Mouse (Mus musculus) embryonic facial prominence, embryonic 12.5 days (tissue): ENCODE measurements at regions not wholly inside any gene's neighbourhood (a gene's known extent, or its start where the extent isn't known, plus 50 kb on each side); places are given as distances from the start of the nearest gene placed in this dataset.

ENCODE experiments used
- ATAC-seq: fragments of 200-750 bp; cut with Nextera tagmentation; 2 replicates; pipeline ENCODE4 v1.8.0; 2017; ENCODE audit not compliant: insufficient number of reproducible peaks, insufficient read depth, low FRiP score, low TSS enrichment
- H3K27ac ChIP-seq: fragments of 300-500 bp; sonication (generic); 2 replicates; pipeline ENCODE4 v1.5.1; 2016; ENCODE audit warnings: mild to moderate bottlenecking
- H3K27me3 ChIP-seq: fragments of 300-500 bp; sonication (generic); 2 replicates; pipeline ENCODE4 v1.6.1; 2016; ENCODE audit warnings: mild to moderate bottlenecking, moderate library complexity
- H3K36me3 ChIP-seq: fragments of 300-500 bp; sonication (generic); 2 replicates; pipeline ENCODE4 v1.6.1; 2016; ENCODE audit warnings: mild to moderate bottlenecking
- H3K4me1 ChIP-seq: fragments of 300-500 bp; sonication (generic); 2 replicates; pipeline ENCODE4 v1.6.1; 2016
- H3K4me2 ChIP-seq: fragments of 300-500 bp; sonication (generic); replicated peaks from 2 replicates; pipeline ENCODE4 v1.6.1; 2016; ENCODE audit warnings: mild to moderate bottlenecking, moderate library complexity
- H3K4me3 ChIP-seq: fragments of 300-500 bp; sonication (generic); 2 replicates; pipeline ENCODE4 v1.5.1; 2016; ENCODE audit warnings: mild to moderate bottlenecking
- H3K9ac ChIP-seq: fragments of 300-500 bp; sonication (generic); 2 replicates; pipeline ENCODE4 v1.6.1; 2016; ENCODE audit warnings: mild to moderate bottlenecking, moderate library complexity
- H3K9me3 ChIP-seq: fragments of 300-500 bp; sonication (generic); 2 replicates; pipeline ENCODE4 v1.6.1; 2016; ENCODE audit warnings: mild to moderate bottlenecking, moderate library complexity
- WGBS: fragments of 180-500 bp; shearing (Covaris S2); methylation state at CpG from one replicate; pipeline ENCODE4 v1.1.7; 2016; 5-methylcytosine and 5-hydroxymethylcytosine counted together

- WGBS = 82% methylated on average over 3 of the region's 3 CpGs
- H3K4me3 ChIP-seq = no peak overlapping the region
- H3K27ac ChIP-seq = no peak overlapping the region
- H3K9ac ChIP-seq = no peak overlapping the region
- no peaks in the 10 kb centered on the region for H3K36me3 ChIP-seq
- H3K4me2 ChIP-seq = no peak overlapping the region
- no peaks in the 10 kb centered on the region for H3K9me3 ChIP-seq
- no peak for ATAC-seq
- H3K4me1 ChIP-seq = no peaks in the 10 kb centered on the region
- no peaks in the 10 kb centered on the region for H3K27me3 ChIP-seq
Measured at GRCm38 (mm10) chr10:126133188-126133587, 167.2 kb downstream of the Lrig3 start.

GRCm38 (mm10) chr10:126133957-126134356 lies 168.0 kb downstream of the Lrig3 start:
- Histone ChIP-seq H3K4me1 (no peaks in the 10 kb centered on the region), H3K27ac (no peak overlapping the region), H3K4me3 (no peak overlapping the region), H3K9me3 (no peaks in the 10 kb centered on the region), H3K4me2 (no peak overlapping the region), H3K36me3 (no peaks in the 10 kb centered on the region), H3K9ac (no peak overlapping the region), H3K27me3 (no peaks in the 10 kb centered on the region)
- no peak for ATAC-seq

- H3K4me1 ChIP-seq = peaks cover 11% of the 10 kb centered on the region; the same call in 1 of the 2 replicates
- ATAC-seq = no peak
- no peak overlapping the region for H3K27ac ChIP-seq
- no peak overlapping the region for H3K9ac ChIP-seq
- H3K27me3 ChIP-seq = no peaks in the 10 kb centered on the region
- no peaks in the 10 kb centered on the region for H3K9me3 ChIP-seq
- H3K4me3 ChIP-seq = no peak overlapping the region
- no peaks in the 10 kb centered on the region for H3K36me3 ChIP-seq
- 86% methylated on average over 12 of the region's 12 CpGs for WGBS
- no peak overlapping the region for H3K4me2 ChIP-seq
Measured at GRCm38 (mm10) chr10:126138585-126138984, 172.6 kb downstream of the Lrig3 start.

DNA sequence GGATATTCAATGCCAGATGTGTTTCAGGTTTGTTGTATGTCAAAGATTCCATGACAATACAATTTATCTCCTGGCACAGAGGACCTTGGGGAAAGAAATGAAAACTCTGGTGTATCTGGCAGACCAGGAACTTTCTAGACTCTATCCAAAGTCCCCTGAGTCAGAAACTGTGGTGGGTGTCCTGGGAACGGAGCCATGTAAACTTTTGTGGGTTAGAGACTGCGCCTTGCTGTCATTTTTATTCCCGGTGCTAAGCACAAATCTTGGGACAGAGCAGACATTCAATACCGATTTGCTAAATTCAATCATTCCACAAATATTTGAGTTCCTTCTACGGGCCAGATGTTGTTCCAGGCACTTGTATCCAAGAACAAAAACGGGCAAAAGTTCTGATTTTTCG lies 175.6 kb downstream of the Lrig3 start:
- H3K4me1 ChIP-seq = peaks cover 18% of the 10 kb centered on the region; the same call in 1 of the 2 replicates
- 46% methylated on average over 7 of the region's 7 CpGs for WGBS
- ATAC-seq = no peak
- no peaks in the 10 kb centered on the region for H3K27me3 ChIP-seq
- no peak overlapping the region for H3K4me3 ChIP-seq
- no peak overlapping the region for H3K9ac ChIP-seq
- H3K9me3 ChIP-seq = no peaks in the 10 kb centered on the region
- peak overlapping the region; percentile 52 for H3K27ac ChIP-seq
- no peaks in the 10 kb centered on the region for H3K36me3 ChIP-seq
- H3K4me2 ChIP-seq = no peak overlapping the region

DNA sequence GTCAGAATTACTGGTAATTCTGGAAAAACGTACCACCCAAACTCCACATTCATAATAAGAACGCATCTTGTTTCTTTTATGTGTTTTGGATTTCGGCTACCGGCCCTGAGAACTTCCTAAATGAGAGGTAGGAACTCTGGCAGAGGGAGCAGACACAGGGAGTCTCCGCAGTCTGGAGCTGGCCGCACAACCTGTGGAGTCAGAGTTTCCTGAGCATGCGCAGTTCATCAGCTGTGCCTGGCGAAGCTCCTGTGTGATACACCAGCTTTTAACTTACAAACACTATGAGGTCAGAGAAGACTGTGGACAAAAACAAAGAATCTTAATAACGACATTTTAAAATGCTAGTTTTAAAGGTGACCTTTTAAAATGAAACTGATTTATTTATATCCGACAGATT lies 177.9 kb downstream of the Lrig3 start:
- whole genome bisulfite sequencing = 70% methylated on average over 10 of the region's 10 CpGs
- Histone ChIP-seq H3K4me2 (no peak overlapping the region), H3K9ac (no peak overlapping the region), H3K27me3 (no peaks in the 10 kb centered on the region), H3K4me3 (no peak overlapping the region), H3K4me1 (peaks cover 18% of the 10 kb centered on the region; the same call in 1 of the 2 replicates), H3K27ac (no peak overlapping the region), H3K36me3 (no peaks in the 10 kb centered on the region), H3K9me3 (no peaks in the 10 kb centered on the region)
- ATAC-seq = no peak

- H3K9ac ChIP-seq = no peak overlapping the region
- ATAC-seq = no peak
- H3K36me3 ChIP-seq = no peaks in the 10 kb centered on the region
- WGBS = 25% methylated on average over 12 of the region's 12 CpGs
- peak overlapping the region; percentile 84 for H3K27ac ChIP-seq
- peak overlapping the region; percentile 35 for H3K4me2 ChIP-seq
- H3K4me1 ChIP-seq = peaks cover 18% of the 10 kb centered on the region; the same call in 1 of the 2 replicates
- H3K9me3 ChIP-seq = no peaks in the 10 kb centered on the region
- no peak overlapping the region for H3K4me3 ChIP-seq
- H3K27me3 ChIP-seq = no peaks in the 10 kb centered on the region
Measured at GRCm38 (mm10) chr10:126144609-126145202, 178.7 kb downstream of the Lrig3 start.

GRCm38 (mm10) chr10:126157300-126157699 lies 191.3 kb downstream of the Lrig3 start:
- Histone ChIP-seq H3K4me1 (no peaks in the 10 kb centered on the region), H3K9me3 (no peaks in the 10 kb centered on the region), H3K4me3 (no peak overlapping the region), H3K9ac (no peak overlapping the region), H3K36me3 (no peaks in the 10 kb centered on the region), H3K27ac (no peak overlapping the region), H3K27me3 (no peaks in the 10 kb centered on the region), H3K4me2 (no peak overlapping the region)
- 80% methylated on average over 4 of the region's 4 CpGs for WGBS
- ATAC-seq = no peak

DNA sequence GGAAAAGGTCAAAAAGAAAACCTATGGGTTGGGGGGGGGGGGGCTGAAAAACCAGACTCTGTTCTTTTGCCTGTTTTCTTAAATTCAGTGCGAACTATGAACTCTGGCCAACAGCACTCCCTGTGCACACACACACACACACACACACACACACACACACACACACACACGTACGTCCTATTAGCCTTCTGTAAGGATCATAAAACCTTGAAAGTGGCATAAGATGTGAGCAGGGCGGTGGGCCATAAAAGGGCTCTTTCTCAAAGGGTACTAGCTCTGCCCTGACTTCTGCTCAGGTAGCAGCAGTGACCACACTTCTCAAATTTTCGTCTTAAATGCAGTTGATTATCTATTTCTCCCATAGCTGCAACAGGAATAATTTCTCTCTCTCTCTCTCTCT lies 199.2 kb downstream of the Lrig3 start:
- WGBS = 86% methylated on average over 5 of the region's 5 CpGs
- H3K9me3 ChIP-seq = no peaks in the 10 kb centered on the region
- no peak overlapping the region for H3K27ac ChIP-seq
- H3K4me1 ChIP-seq = no peaks in the 10 kb centered on the region
- no peak overlapping the region for H3K4me2 ChIP-seq
- no peaks in the 10 kb centered on the region for H3K36me3 ChIP-seq
- no peak overlapping the region for H3K9ac ChIP-seq
- ATAC-seq = no peak
- no peak overlapping the region for H3K4me3 ChIP-seq
- no peaks in the 10 kb centered on the region for H3K27me3 ChIP-seq

DNA sequence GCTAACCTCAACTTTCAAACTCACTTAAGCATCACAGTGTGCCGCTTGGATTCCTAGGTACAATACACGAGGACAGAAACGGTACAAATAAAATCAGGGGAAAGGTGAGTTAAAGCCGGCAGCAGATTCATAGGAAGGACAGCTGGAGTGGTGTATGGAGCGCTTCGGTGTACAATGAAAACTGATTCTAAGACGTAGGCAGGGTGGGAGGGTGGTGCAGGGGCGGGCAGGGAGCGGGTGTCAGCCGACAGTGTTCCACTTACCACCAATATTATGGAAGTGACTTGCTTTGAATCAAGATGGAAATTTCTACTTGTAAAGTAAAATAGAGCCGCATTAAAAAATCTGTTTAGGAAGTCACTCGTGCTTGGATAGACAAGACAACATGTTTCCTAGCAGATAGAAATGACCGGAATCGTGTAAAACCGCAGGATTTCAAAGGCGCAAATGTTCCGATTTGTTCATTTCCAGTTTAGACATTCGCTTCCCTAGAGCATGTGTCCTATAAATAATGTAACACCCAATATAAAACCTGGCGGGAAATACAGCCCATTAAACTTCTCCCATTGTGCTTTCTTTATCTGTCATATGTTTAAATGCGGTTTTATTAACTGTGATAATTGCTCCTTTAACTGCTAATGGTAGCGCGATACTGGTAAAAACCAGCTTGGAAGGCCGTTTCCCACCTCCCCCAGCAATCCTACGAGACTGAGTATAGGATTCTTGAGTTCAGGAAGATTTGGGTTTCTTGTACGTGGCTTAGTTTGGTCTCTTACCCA lies 203.3 kb downstream of the Lrig3 start:
- Histone ChIP-seq H3K27ac (no peak overlapping the region), H3K4me2 (no peak overlapping the region), H3K36me3 (no peaks in the 10 kb centered on the region), H3K4me1 (no peaks in the 10 kb centered on the region), H3K9me3 (no peaks in the 10 kb centered on the region), H3K4me3 (no peak overlapping the region), H3K27me3 (no peaks in the 10 kb centered on the region), H3K9ac (no peak overlapping the region)
- 85% methylated on average over 25 of the region's 25 CpGs for WGBS
- ATAC-seq = no peak

- WGBS = 65% methylated on average over 5 of the region's 5 CpGs
- H3K4me3 ChIP-seq = no peak overlapping the region
- H3K27ac ChIP-seq = no peak overlapping the region
- no peaks in the 10 kb centered on the region for H3K9me3 ChIP-seq
- H3K4me2 ChIP-seq = no peak overlapping the region
- ATAC-seq = no peak
- H3K9ac ChIP-seq = no peak overlapping the region
- no peaks in the 10 kb centered on the region for H3K36me3 ChIP-seq
- no peaks in the 10 kb centered on the region for H3K27me3 ChIP-seq
- H3K4me1 ChIP-seq = no peaks in the 10 kb centered on the region
Measured at GRCm38 (mm10) chr10:126169874-126170163, 203.9 kb downstream of the Lrig3 start.

GRCm38 (mm10) chr10:126176759-126177473 lies 210.9 kb downstream of the Lrig3 start:
- Histone ChIP-seq H3K4me1 (no peaks in the 10 kb centered on the region), H3K4me2 (no peak overlapping the region), H3K27ac (no peak overlapping the region), H3K9ac (no peak overlapping the region), H3K36me3 (no peaks in the 10 kb centered on the region), H3K4me3 (no peak overlapping the region), H3K27me3 (no peaks in the 10 kb centered on the region), H3K9me3 (no peaks in the 10 kb centered on the region)
- no peak for ATAC-seq
- 82% methylated on average over 4 of the region's 4 CpGs for WGBS

GRCm38 (mm10) chr10:126182386-126182785 lies 216.4 kb downstream of the Lrig3 start:
- no peak for ATAC-seq
- H3K9me3 ChIP-seq = no peaks in the 10 kb centered on the region
- no peak overlapping the region for H3K4me2 ChIP-seq
- H3K36me3 ChIP-seq = no peaks in the 10 kb centered on the region
- H3K4me3 ChIP-seq = no peak overlapping the region
- H3K4me1 ChIP-seq = no peaks in the 10 kb centered on the region
- H3K27ac ChIP-seq = no peak overlapping the region
- 93% methylated on average over 2 of the region's 2 CpGs for whole genome bisulfite sequencing
- no peak overlapping the region for H3K9ac ChIP-seq
- H3K27me3 ChIP-seq = no peaks in the 10 kb centered on the region
